Mouse (Mus musculus) kidney, postnatal 14 days (tissue): ENCODE data around the gene Lat.
"Not testable (repeated sequence)": the region's sequence is repeated elsewhere in the genome, so short reads cannot be mapped to it uniquely, and the experiment has no call there.

Experiments used
- DNase-seq: peaks from one replicate; pipeline ENCODE4 v3.0.0; 2022; ENCODE audit warnings: mixed read lengths

Lat gene

GRCm38 (mm10) chr7:126369393-126369792 lies at the start of gene Lat:
TSS of gene Lat (minus strand) at chr7:126369570.
- no peak for DNase-seq

- no peak for DNase-seq
Observed at GRCm38 (mm10) chr7:126418496-126418895, 49.1 kb upstream of the Lat start.

GRCm38 (mm10) chr7:126417606-126418005 lies 48.2 kb upstream of the Lat start:
- DNase-seq = no peak

- DNase-seq = no peak
Observed at GRCm38 (mm10) chr7:126417045-126417444, 47.7 kb upstream of the Lat start.

GRCm38 (mm10) chr7:126416615-126417014 lies 47.2 kb upstream of the Lat start:
- no peak for DNase-seq

GRCm38 (mm10) chr7:126414725-126415124 lies 45.4 kb upstream of the Lat start, which contains the start of gene Cd19:
TSS of gene Cd19 (minus strand) at chr7:126414889.
- DNase-seq = no peak

GRCm38 (mm10) chr7:126411061-126411460 lies 41.7 kb upstream of the Lat start:
- no peak for DNase-seq

- DNase-seq = no peak
Observed at GRCm38 (mm10) chr7:126408686-126409085, 39.3 kb upstream of the Lat start.

GRCm38 (mm10) chr7:126402518-126402917 lies 33.1 kb upstream of the Lat start:
- not testable (repeated sequence) for DNase-seq

GRCm38 (mm10) chr7:126399548-126399947 lies 30.2 kb upstream of the Lat start:
- DNase-seq = peak; percentile 86

- no peak for DNase-seq
Observed at GRCm38 (mm10) chr7:126397822-126398221, 28.5 kb upstream of the Lat start.

GRCm38 (mm10) chr7:126397221-126397620 lies 27.9 kb upstream of the Lat start:
- DNase-seq = no peak

GRCm38 (mm10) chr7:126396298-126397119 lies 27.1 kb upstream of the Lat start, which contains the start of gene Nfatc2ip:
TSS of gene Nfatc2ip (minus strand) at chr7:126396737.
- peak; percentile 98 for DNase-seq

- not testable (repeated sequence) for DNase-seq
Observed at GRCm38 (mm10) chr7:126392086-126392884, 22.9 kb upstream of the Lat start.

GRCm38 (mm10) chr7:126388185-126388584 lies 18.8 kb upstream of the Lat start:
- DNase-seq = no peak

GRCm38 (mm10) chr7:126383565-126383964 lies 14.2 kb upstream of the Lat start:
- no peak for DNase-seq

- peak; percentile 97 for DNase-seq
Observed at GRCm38 (mm10) chr7:126377278-126378158, 8.1 kb upstream of the Lat start, which contains the start of gene Spns1. TSS of gene Spns1 (minus strand) at chr7:126377450.

- DNase-seq = no peak
Observed at GRCm38 (mm10) chr7:126376903-126377277, 7.5 kb upstream of the Lat start.

- DNase-seq = no peak
Observed at GRCm38 (mm10) chr7:126375012-126375411, 5.6 kb upstream of the Lat start.

GRCm38 (mm10) chr7:126374526-126374925 lies 5.2 kb upstream of the Lat start:
- DNase-seq = no peak

- no peak for DNase-seq
Observed at GRCm38 (mm10) chr7:126373007-126373406, 3.6 kb upstream of the Lat start.

GRCm38 (mm10) chr7:126368367-126368766 lies 1.0 kb downstream of the Lat start:
- no peak for DNase-seq

GRCm38 (mm10) chr7:126367636-126368035 lies 1.7 kb downstream of the Lat start:
- DNase-seq = no peak
